Mouse (Mus musculus) G1E (cell line): ENCODE results near the gene Zbtb24.

Experiments
- CTCF ChIP-seq: IDR thresholded peaks from 2 replicates; pipeline ENCODE4 v1.5.1; 2012; ENCODE audit warnings: low read depth, low read length, inconsistent platforms, mixed read lengths
- POLR2AphosphoS5 ChIP-seq: IDR thresholded peaks from 2 replicates; pipeline ENCODE4 v1.6.1; 2012; ENCODE audit warnings: low read depth, low read length, inconsistent platforms; ENCODE audit not compliant: insufficient replicate concordance

- TF ChIP-seq CTCF = no peak
- no peak for TF ChIP-seq POLR2AphosphoS5
These were observed 32.3 kb downstream of the Zbtb24 start for GRCm38 (mm10) chr10:41482446-41482845.
